Mouse (Mus musculus): ENCODE data around the gene Hspb2. TPM values are rescaled to one million over a fixed set of nuclear protein-coding genes. Genes with fewer than 3 reads are reported as not detected.

Hspb2 gene
- polyA plus RNA-seq, 1 experiment = 88.6 TPM

- TF ChIP-seq POLR2A (IDR thresholded peaks at IDR 0.05; ENCODE audit: borderline replicate concordance, extremely low read depth, low read depth, low read length) = no peak
- no peak for TF ChIP-seq CTCF (IDR thresholded peaks at IDR 0.05; ENCODE audit: insufficient read depth, low read length)
- DNase-seq = no peak
- Histone ChIP-seq H3K4me1 (ENCODE audit: control insufficient read depth, insufficient read depth, low read length) (peaks cover 8% of the 10 kb centered on the region), H3K4me3 (replicated peaks; ENCODE audit: extremely low read depth, low read depth, low read length) (no peak overlapping the region)
- WGBS = 90% methylated on average over 2 of the region's 2 CpGs
Observed at GRCm38 (mm10) chr9:50724147-50724546, 28.0 kb downstream of the Hspb2 start.

GRCm38 (mm10) chr9:50723406-50723805 is 28.7 kb downstream of the Hspb2 start:
- Histone ChIP-seq H3K4me1 (ENCODE audit: control insufficient read depth, insufficient read depth, low read length) (peaks cover 8% of the 10 kb centered on the region), H3K4me3 (replicated peaks; ENCODE audit: extremely low read depth, low read depth, low read length) (no peak overlapping the region)
- 14% methylated on average over 7 of the region's 7 CpGs for WGBS
- peak; percentile 57 for DNase-seq
- TF ChIP-seq POLR2A (IDR thresholded peaks at IDR 0.05; ENCODE audit: borderline replicate concordance, extremely low read depth, low read depth, low read length) (no peak), CTCF (IDR thresholded peaks at IDR 0.05; ENCODE audit: insufficient read depth, low read length) (no peak)

- 46% methylated on average over 8 of the region's 8 CpGs for WGBS
- Histone ChIP-seq H3K4me3 (replicated peaks; ENCODE audit: extremely low read depth, low read depth, low read length) (no peak overlapping the region), H3K4me1 (ENCODE audit: control insufficient read depth, insufficient read depth, low read length) (peaks cover 5% of the 10 kb centered on the region; the same call in 1 of the 2 replicates)
- TF ChIP-seq POLR2A (IDR thresholded peaks at IDR 0.05; ENCODE audit: borderline replicate concordance, extremely low read depth, low read depth, low read length) (no peak), CTCF (IDR thresholded peaks at IDR 0.05; ENCODE audit: insufficient read depth, low read length) (no peak)
- no peak for DNase-seq
Observed at GRCm38 (mm10) chr9:50722451-50722911, 29.7 kb downstream of the Hspb2 start.

- TF ChIP-seq POLR2A (IDR thresholded peaks at IDR 0.05; ENCODE audit: borderline replicate concordance, extremely low read depth, low read depth, low read length) = no peak
- no peak for TF ChIP-seq CTCF (IDR thresholded peaks at IDR 0.05; ENCODE audit: insufficient read depth, low read length)
- H3K4me3 ChIP-seq (replicated peaks; ENCODE audit: extremely low read depth, low read depth, low read length) = no peak overlapping the region
- WGBS = 43% methylated on average over 12 of the region's 12 CpGs
- DNase-seq = no peak
- peaks cover 5% of the 10 kb centered on the region; the same call in 1 of the 2 replicates for H3K4me1 ChIP-seq (ENCODE audit: control insufficient read depth, insufficient read depth, low read length)
Observed at GRCm38 (mm10) chr9:50721061-50721460, 31.1 kb downstream of the Hspb2 start.

- no peak overlapping the region for H3K4me3 ChIP-seq (replicated peaks; ENCODE audit: extremely low read depth, low read depth, low read length)
- peaks cover 2% of the 10 kb centered on the region; the same call in 1 of the 2 replicates for H3K4me1 ChIP-seq (ENCODE audit: control insufficient read depth, insufficient read depth, low read length)
- TF ChIP-seq CTCF (IDR thresholded peaks at IDR 0.05; ENCODE audit: insufficient read depth, low read length) (no peak), POLR2A (IDR thresholded peaks at IDR 0.05; ENCODE audit: borderline replicate concordance, extremely low read depth, low read depth, low read length) (no peak)
- WGBS = 60% methylated on average over 4 of the region's 4 CpGs
- no peak for DNase-seq
Observed at GRCm38 (mm10) chr9:50718878-50719277, 33.3 kb downstream of the Hspb2 start.

GRCm38 (mm10) chr9:50714188-50714587 is 38.0 kb downstream of the Hspb2 start:
- Histone ChIP-seq H3K4me1 (ENCODE audit: control insufficient read depth, insufficient read depth, low read length) (no peaks in the 10 kb centered on the region), H3K4me3 (replicated peaks; ENCODE audit: extremely low read depth, low read depth, low read length) (no peak overlapping the region)
- DNase-seq = no peak
- TF ChIP-seq POLR2A (IDR thresholded peaks at IDR 0.05; ENCODE audit: borderline replicate concordance, extremely low read depth, low read depth, low read length) = no peak
- no peak for TF ChIP-seq CTCF (IDR thresholded peaks at IDR 0.05; ENCODE audit: insufficient read depth, low read length)
- WGBS = 35% methylated on average over 4 of the region's 4 CpGs

GRCm38 (mm10) chr9:50711337-50711736 is 40.8 kb downstream of the Hspb2 start:
- DNase-seq = no peak
- Histone ChIP-seq H3K4me1 (ENCODE audit: control insufficient read depth, insufficient read depth, low read length) (no peaks in the 10 kb centered on the region), H3K4me3 (replicated peaks; ENCODE audit: extremely low read depth, low read depth, low read length) (no peak overlapping the region)
- TF ChIP-seq CTCF (IDR thresholded peaks at IDR 0.05; ENCODE audit: insufficient read depth, low read length) (no peak), POLR2A (IDR thresholded peaks at IDR 0.05; ENCODE audit: borderline replicate concordance, extremely low read depth, low read depth, low read length) (no peak)
- 80% methylated on average over 4 of the region's 4 CpGs for WGBS

GRCm38 (mm10) chr9:50709108-50709507 is 43.0 kb downstream of the Hspb2 start:
- WGBS = 24% methylated on average over 2 of the region's 2 CpGs
- Histone ChIP-seq H3K4me1 (ENCODE audit: control insufficient read depth, insufficient read depth, low read length) (no peaks in the 10 kb centered on the region), H3K4me3 (replicated peaks; ENCODE audit: extremely low read depth, low read depth, low read length) (no peak overlapping the region)
- TF ChIP-seq POLR2A (IDR thresholded peaks at IDR 0.05; ENCODE audit: borderline replicate concordance, extremely low read depth, low read depth, low read length) (no peak), CTCF (IDR thresholded peaks at IDR 0.05; ENCODE audit: insufficient read depth, low read length) (peak; percentile 76)
- DNase-seq = no peak

- H3K4me1 ChIP-seq (ENCODE audit: control insufficient read depth, insufficient read depth, low read length) = peaks cover 9% of the 10 kb centered on the region
- H3K4me3 ChIP-seq (replicated peaks; ENCODE audit: extremely low read depth, low read depth, low read length) = no peak overlapping the region
- no peak for TF ChIP-seq CTCF (IDR thresholded peaks at IDR 0.05; ENCODE audit: insufficient read depth, low read length)
- no peak for TF ChIP-seq POLR2A (IDR thresholded peaks at IDR 0.05; ENCODE audit: borderline replicate concordance, extremely low read depth, low read depth, low read length)
- 71% methylated on average over 6 of the region's 6 CpGs for WGBS
- DNase-seq = no peak
Observed at GRCm38 (mm10) chr9:50704907-50705306, 47.2 kb downstream of the Hspb2 start.

Other genes starting within 250 kb of the Hspb2 start
- gene Pts, start 223.6 kb downstream of the Hspb2 start, polyA plus RNA-seq (2012; rRNA removed) = 30.6 and 33.1 TPM in 2 replicates
- gene Il18, start 197.5 kb downstream of the Hspb2 start, polyA plus RNA-seq (2012; rRNA removed) = 10.1 and 17.4 TPM in 2 replicates
- gene Bco2, start 197.2 kb downstream of the Hspb2 start, polyA plus RNA-seq (2012; rRNA removed) = 0.53 and 0.70 TPM in 2 replicates
- gene Tex12, start 191.0 kb downstream of the Hspb2 start, polyA plus RNA-seq (2012; rRNA removed) = not detected in 2 replicates
- 91.0 and 114 TPM in 2 replicates for gene Sdhd, start 148.5 kb downstream of the Hspb2 start, polyA plus RNA-seq (2012; rRNA removed)
- gene Timm8b, start 148.4 kb downstream of the Hspb2 start, polyA plus RNA-seq (2012; rRNA removed) = 80.5 and 90.8 TPM in 2 replicates
- 2.7 and 3.7 TPM in 2 replicates for gene Pih1d2, start 135.0 kb downstream of the Hspb2 start, polyA plus RNA-seq (2012; rRNA removed)
- 5.3 and 6.3 TPM in 2 replicates for gene Nkapd1, start 134.9 kb downstream of the Hspb2 start, polyA plus RNA-seq (2012; rRNA removed)
- 13.2 and 20.5 TPM in 2 replicates for gene Dlat, start 92.6 kb downstream of the Hspb2 start, polyA plus RNA-seq (2012; rRNA removed)
- 7.1 and 9.9 TPM in 2 replicates for gene Dixdc1, start 12.8 kb downstream of the Hspb2 start, polyA plus RNA-seq (2012; rRNA removed)
- 14.1 and 23.5 TPM in 2 replicates for gene 2310030G06Rik, start 5.8 kb downstream of the Hspb2 start, polyA plus RNA-seq (2012; rRNA removed)
- gene Cryab, start 1.0 kb downstream of the Hspb2 start, polyA plus RNA-seq (2012; rRNA removed) = 405 and 528 TPM in 2 replicates
- gene Fdxacb1, start 15.9 kb upstream of the Hspb2 start, polyA plus RNA-seq (2012; rRNA removed) = 3.8 and 5.0 TPM in 2 replicates
- 17.1 and 20.1 TPM in 2 replicates for gene Alg9, start 22.7 kb upstream of the Hspb2 start, polyA plus RNA-seq (2012; rRNA removed)
- gene 1110032A03Rik, start 23.2 kb upstream of the Hspb2 start, polyA plus RNA-seq (2012; rRNA removed) = 46.1 and 59.7 TPM in 2 replicates
- 6.8 and 12.5 TPM in 2 replicates for gene Ppp2r1b, start 92.9 kb upstream of the Hspb2 start, polyA plus RNA-seq (2012; rRNA removed)